Mouse (Mus musculus): ENCODE measurements around the gene Mlf2. TPM values are rescaled to one million over a fixed set of nuclear protein-coding genes. Genes with fewer than 3 reads are reported as not detected.
A peak's percentile ranks its signal among the peaks of the same experiment; 100 is the strongest.

The Mlf2 gene
- total RNA-seq, 2 experiments from 2014 or later = 18.5 to 45.3 TPM

DNA sequence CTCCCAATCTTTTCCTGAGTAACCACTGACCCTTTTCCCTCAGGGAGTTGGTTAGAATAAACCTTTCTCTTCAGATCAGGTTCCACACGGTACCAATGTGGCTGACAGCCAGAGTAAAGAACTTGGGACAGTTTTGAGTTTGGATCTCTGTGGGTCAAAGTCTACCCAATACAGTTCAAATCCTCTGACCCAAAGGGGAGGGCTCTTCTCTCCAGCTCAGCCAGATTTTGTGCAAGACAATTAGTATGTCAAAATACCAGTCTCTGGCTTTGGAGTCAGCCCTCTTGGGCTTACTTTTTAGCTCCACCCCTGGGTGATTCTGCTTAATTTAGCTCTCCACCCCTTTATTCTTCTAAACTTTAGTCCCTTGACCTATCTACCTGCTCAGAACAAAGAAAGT lies 955 bp upstream of the Mlf2 start:
- no peak for ATAC-seq (replicated peaks; ENCODE audit: low FRiP score, poor library complexity, severe bottlenecking)

DNA sequence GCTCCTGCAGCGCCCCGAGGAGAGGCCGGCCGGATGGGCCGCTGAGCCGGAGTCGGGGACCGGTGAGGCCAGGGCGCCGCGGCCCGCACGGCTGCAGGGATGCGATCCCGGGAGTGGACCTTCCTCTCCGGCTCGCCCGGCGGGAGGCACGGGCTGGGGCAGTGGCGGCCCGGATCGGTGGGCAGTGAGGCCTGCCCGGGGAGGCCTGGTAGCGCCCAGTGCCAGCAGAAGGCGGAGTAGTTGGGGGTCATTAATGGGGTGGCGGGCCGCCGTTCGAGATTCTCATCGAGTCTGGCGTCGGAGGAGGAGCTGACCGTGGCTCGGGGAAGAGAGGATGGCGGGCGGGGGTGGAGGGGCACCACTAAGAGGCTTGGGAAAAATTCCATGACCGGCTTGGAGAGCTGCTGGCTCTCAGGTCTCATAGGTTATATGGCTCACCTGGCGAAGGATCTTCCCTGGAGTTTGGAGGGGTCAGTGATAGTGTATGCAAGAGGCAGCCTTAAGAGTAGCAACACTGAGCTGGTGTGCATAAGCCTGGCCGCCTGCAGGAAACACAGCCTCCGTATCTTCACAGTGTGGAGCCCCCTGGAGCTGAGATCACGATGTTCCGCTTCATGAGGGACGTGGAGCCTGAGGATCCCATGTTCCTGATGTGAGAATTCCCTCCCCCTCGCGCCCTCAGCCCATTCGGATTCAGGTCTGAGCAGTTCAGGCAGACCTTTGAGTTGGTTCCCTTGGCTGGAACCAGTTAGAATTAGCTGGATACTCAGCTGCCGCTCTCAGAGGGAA lies 533 bp downstream of the Mlf2 start:
- peak; percentile 32 for ATAC-seq (replicated peaks; ENCODE audit: low FRiP score, poor library complexity, severe bottlenecking)

DNA sequence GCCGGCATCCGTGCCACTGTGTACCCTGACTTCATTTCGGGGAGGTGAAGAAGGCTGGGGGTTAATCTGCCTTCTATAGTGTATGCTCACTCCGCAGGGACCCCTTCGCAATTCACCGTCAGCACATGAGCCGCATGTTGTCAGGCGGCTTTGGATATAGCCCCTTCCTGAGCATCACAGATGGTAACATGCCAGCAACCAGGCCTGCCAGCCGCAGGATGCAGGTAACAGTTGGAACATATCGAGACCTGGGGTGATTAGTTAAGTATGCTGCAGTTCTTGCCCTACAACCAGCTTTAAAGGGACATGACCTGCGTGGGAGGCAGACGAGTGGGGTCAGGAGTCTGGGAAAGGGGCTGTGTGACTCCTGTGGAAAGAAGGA lies 1.1 kb downstream of the Mlf2 start:
- ATAC-seq (replicated peaks; ENCODE audit: low FRiP score, poor library complexity, severe bottlenecking) = no peak

DNA sequence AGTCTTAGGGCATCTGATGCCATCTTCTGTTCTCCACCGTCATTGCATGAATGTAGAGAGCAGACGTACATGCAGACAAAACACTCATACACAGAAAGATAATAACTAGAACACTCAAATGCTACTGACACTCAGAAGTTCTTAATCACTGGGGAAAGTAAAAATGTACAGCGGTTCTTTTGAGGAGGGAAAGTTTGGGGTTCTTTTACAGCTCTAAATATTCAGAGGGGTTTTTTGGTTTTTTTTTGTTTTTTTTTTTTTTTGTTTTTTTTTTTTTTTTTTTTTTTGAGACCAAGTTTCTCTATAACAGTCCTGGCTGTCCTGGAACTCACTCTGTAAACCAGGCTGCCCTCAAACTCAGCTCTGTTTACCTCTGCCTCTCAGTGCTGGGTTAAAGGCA lies 1.9 kb downstream of the Mlf2 start:
- no peak for ATAC-seq (replicated peaks; ENCODE audit: low FRiP score, poor library complexity, severe bottlenecking)

DNA sequence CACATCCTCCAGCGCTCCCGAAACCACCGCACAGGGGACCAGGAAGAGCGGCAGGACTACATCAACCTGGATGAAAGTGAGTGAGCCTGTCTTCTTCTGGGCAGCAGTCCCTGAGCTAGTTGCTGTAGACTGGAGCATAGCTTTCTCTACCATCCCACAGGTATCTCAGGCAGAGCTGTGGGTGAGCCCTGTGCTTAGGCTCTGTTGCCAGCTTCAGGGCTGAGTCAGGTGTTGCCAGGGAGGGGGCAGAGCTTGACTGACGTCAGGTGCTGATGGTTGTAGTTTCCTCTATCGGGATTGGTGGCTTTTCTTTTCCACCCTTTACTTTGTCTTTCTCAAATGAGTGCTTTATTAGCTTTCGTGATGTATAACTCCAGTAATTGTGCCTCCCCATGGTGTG lies 3.5 kb downstream of the Mlf2 start:
- no peak for ATAC-seq (replicated peaks; ENCODE audit: low FRiP score, poor library complexity, severe bottlenecking)

DNA sequence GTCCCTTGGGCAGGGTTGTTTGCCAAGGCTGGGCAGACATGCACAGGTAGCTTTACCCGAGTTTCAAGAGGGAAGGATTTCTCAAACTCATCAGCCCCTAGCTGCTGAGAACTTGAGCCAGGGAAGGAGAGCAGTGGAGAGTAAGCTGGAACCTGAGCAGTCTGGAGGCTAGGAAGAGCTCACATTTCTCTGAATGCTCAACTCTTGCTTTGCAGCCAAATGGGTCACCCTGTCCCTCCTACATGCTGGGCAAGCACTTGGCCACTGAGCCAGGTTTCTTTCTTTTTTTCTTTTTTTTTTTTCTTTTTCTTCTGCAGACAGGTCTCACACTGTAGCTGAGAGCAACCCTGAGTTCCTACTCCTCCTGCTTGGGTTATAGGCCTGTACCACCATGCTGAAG lies 5.5 kb downstream of the Mlf2 start:
- ATAC-seq (replicated peaks; ENCODE audit: low FRiP score, poor library complexity, severe bottlenecking) = no peak

DNA sequence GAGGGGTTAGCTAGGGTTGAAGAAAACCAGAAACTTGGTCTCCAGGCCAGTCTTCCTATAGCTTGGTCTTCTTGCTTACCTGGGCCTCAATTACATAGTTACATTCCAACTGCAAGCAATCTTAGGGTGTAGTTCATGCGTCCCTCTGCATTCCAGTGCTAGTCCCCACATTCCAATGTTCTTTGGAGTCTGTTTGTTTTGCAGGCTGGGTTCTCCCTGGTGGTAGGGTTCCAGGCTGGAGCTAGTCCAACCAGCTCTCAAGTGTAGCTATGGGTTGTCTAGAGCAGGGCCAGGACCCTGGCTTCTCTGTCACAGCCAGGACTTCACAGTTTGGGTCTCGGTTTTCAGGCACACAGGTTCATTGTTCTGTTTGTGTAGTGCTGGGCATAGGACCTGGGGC lies 6.3 kb downstream of the Mlf2 start:
- ATAC-seq (replicated peaks; ENCODE audit: low FRiP score, poor library complexity, severe bottlenecking) = no peak

DNA sequence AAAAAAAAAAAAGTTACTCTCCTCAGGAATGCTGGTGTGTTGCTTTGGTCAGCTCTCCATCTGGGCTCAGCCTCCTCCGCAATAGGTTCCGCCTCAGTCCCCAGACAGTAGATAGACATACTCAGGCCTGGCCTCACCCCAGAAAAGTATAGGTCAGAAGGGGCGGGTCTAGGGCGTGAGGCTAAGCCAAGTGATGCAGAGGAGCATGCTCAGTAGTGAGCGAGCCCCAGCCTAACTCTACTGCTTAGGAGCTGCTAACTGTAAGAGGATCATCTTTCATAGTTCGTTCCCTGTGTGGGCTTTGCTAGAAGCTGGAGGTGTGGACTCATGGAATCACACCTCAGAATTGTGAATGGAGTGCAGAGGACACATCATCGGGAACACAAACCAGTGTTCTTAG lies 7.4 kb downstream of the Mlf2 start:
- ATAC-seq (replicated peaks; ENCODE audit: low FRiP score, poor library complexity, severe bottlenecking) = no peak

DNA sequence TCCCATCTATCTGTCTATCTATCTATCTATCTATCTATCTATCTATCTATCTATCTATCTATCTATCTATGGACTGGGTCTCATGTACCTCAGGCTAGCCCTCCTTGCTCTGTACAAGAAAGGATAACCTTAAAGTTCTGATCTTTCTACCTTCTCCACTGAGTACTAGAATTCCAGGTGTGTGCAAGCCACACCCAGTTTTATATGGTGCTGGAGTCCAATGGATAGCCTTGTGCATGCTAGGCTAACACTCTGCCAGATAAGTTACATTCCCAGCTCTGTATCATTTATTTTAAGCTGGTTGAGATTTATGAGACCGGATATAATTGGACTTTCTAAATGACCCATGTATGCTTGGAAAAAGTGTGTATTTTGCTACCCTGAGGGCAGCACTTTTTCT lies 10.5 kb downstream of the Mlf2 start:
- no peak for ATAC-seq (replicated peaks; ENCODE audit: low FRiP score, poor library complexity, severe bottlenecking)

DNA sequence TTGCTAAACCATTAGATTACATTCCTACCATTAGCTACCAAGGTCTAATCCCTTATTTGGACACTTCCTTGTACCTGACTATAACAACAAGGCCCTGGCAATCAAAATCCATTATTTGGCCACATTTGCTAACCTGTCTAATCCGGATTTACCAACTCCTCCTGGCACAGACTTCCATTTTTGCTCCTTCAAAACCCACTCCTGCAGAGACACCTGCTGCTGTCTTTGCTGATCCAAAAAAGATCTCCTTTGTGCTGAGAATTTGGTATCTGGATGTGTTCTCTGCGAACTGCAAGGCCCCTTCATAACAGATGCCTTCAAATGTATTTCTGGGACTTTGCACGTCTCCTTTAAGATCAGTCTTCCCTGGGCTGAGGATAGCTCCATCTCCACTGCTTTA lies 12.3 kb downstream of the Mlf2 start:
- ATAC-seq (replicated peaks; ENCODE audit: low FRiP score, poor library complexity, severe bottlenecking) = no peak

DNA sequence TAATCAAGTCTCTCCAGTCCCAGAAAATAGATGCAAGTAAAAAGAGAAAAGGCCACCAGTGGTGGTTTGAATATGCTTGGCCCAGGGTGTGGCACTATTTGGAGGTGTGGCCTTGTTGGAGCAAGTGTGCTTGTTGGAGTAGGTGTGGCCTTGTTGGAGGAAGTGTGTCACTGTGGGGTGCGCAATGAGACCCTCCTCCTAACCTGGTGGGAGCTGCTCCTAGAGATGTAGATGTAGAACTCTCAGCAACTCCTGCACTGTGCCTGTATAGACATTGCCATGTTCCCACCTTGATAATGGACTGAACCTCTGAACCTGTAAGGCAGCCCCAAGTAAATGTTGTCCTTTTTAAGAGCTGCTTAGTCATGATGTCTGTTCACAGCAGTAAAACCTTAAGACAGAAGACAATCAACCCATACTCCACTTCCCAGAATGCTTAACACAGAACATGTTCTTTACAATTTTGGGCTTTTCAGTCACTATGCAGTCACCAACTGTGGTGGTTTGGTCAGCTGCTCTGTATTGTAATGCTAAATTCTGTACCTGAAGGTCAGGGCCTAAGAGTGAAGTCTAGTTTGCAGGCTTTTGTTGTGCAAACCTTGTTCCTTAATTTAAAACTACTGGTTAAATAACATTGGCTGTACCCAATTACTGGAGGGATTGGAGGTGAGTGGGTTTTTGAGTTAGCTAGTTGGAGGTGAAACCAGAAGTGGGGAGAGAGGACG lies 23.0 kb downstream of the Mlf2 start:
- no peak for ATAC-seq (replicated peaks; ENCODE audit: low FRiP score, poor library complexity, severe bottlenecking)

DNA sequence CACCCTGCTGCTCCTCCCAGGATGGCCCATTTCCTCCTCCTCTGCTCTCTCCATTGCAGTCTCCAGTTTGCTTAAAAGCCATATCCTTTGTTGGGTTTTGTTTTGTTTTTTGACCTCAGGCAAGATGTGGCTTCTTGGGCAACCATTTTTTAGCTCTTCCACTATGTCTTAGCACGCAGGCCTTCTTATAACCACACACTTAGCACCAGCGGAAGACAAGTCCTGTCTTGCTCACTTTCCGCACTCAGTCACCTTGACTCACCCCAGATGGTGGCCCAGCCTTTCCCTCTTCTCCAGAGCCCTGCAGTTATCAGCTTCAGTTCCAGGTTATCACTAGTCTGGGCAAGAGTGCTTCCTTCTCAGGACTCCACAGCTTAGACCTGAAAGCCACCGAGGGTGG lies 24.0 kb downstream of the Mlf2 start:
- no peak for ATAC-seq (replicated peaks; ENCODE audit: low FRiP score, poor library complexity, severe bottlenecking)

DNA sequence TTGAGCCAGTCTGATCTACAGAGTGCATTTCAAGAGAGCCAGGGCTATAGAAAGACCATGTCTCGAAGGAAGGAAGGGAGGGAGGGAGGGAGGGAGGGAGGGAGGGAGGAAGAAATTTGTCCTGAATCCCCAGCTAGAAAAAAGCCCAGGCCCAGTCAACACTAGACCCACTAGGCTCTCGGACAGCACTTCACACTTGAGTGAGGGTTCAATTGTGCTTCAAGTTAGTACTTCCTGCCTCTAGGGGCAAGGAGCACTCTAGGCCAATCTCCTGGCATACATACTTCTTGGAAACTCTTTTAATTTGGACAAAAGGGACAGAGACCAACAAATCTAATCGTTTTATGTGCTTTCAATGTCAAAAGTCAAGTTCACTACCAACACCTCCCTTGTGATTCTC lies 26.9 kb downstream of the Mlf2 start:
- no peak for ATAC-seq (replicated peaks; ENCODE audit: low FRiP score, poor library complexity, severe bottlenecking)

DNA sequence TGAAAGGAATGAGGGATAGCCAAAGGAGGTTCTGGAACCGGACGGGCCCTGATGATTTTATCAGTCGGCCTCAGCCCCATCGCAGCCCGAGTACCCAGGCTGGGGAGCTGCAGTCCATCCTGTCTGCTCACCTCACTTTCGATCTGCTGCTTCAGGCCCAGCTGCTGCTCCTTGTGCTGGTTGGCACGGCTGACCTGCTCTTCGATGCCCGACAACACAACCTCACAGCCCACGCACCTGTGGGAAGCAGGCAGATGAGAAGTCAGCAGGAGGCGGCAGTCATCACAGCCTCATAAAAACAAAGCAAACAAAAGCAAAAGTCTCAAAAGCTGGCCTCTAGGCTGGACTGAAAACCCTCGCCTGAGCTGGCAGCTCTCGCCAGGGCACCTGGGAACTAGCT lies 28.8 kb downstream of the Mlf2 start:
- ATAC-seq (replicated peaks; ENCODE audit: low FRiP score, poor library complexity, severe bottlenecking) = no peak

DNA sequence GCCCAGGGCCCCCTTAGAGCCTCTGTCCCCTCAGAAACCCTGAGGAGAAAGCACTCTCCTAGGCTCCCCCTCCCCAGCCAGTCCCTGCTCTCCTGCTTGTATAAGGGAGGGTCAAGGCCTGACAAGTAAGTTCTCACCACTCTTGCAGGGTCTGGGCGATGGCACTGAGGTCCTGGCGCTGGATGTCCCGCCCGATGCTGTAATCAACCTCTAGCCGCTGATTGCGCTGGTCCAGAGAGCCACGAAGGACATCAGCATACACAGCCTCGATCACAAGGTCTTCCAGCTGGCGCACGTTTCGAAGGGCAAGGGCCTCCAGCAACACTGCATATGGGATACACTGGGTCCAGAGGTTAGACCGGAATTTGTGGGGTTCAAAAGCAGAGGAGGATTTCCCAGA lies 29.8 kb downstream of the Mlf2 start:
- ATAC-seq (replicated peaks; ENCODE audit: low FRiP score, poor library complexity, severe bottlenecking) = no peak

DNA sequence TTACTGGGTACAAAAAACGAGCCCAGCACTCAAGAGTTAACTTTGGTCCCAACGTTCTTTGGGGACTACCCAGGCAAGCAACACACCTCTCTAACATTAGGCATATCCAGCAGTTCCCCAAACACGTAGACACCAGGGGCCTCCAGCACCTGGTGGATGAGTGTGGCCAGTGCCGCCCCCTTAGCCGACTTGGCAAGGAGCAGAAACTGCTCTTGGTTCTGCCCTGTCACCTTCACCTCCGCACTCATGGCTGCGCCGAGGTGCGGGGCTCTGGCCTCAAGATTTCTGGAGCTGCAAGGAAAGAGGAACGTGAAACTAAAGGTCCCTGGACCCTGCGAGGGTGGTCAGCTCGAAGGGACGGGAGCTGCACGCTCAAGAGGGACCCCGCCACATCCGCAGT lies 33.5 kb downstream of the Mlf2 start:
- ATAC-seq (replicated peaks; ENCODE audit: low FRiP score, poor library complexity, severe bottlenecking) = no peak

DNA sequence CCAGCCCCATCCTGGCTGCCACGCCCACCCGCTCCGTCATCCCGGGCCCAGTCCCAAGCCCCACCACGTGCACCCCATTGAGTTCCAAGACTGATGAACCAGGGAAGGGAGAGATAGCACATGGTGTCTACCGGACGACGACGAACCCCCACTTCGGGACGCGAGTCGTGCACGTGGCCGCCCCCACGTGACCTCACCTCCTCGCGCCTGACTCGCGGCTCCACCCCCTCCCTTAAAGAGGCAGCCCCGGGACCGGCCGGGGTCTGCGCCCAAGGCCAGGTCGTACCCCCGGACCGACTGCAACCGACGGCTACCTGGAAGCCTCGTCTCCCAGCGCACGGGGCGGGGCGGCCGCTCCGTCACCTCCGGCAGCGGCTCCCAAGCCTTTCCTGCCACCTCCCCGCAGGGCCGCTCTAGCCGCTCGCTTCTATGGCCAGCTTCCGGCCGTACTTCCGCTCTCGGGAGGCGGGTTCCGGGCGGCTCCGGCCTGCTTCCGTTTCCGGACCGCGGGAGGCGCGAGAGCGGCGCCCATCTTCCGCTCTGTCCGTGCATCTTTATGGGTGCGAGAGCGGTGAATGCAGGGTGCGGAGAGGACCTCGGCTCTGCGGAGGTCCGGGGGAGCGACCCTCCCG lies 34.0 kb downstream of the Mlf2 start, which contains the start of gene Cops7a:
Gene Cops7a, minus strand, starts transcription at position 451 of the 632 bp plus-strand sequence.
- ATAC-seq (replicated peaks; ENCODE audit: low FRiP score, poor library complexity, severe bottlenecking) = peak; percentile 96

DNA sequence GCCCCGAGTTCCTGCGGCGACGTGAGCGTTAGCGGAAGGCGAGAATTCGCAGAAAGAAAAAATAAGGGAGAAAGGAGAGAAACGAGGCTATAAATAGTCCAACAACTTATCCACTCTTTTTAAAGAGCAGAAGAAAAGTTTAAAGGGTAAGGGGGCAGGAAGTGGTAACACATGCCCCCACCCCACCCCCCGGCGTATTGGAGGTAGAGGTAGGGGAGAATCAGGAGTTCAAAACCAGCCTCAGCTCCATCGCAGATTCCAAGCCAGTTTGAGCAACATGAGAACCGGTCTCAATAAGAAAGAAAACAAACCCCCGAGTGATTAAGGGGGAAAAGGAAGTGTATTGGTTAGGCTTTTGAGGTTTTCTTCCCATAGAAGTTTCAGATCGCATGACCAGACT lies 34.6 kb downstream of the Mlf2 start:
- ATAC-seq (replicated peaks; ENCODE audit: low FRiP score, poor library complexity, severe bottlenecking) = no peak

DNA sequence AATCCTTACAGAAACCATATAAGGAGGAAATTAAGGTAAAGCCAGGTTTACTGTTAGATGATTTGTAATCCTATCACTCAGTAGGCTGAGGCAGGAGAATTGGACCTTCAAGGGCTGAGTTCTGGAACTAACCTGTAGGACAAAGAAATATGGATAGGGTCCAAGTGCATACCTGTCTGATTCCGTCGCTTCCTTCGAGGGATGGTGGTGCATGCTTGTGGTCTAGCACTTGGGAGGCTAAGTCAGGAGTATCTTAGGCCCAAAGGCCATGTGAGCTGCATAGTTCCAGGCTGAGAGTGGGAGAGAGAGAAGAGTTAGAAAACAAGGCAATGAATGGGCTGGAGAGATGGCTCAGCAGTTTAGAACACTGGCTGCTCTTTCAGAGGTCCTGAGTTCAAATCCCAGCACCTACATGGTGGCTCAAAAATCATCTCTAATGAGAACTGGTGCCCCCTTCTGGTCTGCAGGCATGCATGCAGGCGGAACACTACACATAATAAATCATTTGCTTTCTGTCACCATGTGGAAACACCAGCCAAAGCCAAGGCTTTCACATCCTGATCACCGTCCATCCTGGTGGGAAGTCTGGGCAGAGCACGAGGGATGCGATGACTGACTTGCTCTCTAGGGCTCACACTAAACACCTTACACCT lies 35.4 kb downstream of the Mlf2 start:
- ATAC-seq (replicated peaks; ENCODE audit: low FRiP score, poor library complexity, severe bottlenecking) = no peak

DNA sequence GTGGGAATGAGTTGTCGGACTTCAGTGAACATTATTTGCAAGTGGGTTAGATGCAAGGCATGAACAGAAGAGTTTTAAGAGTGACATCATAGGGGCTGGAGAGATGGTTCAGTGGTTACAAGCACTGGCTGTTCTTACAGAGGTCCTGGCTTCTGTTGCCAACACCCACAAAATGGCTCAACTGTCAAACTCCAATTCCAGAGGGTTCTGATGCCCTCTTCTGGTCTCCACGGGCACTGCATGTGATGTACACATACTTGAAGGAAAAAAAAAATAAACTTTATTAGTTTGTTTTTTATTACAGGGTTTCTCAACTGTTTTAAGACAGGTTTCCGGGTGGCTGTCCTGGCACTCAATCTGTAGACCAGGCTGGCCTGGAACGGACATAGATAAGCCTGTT lies 36.6 kb downstream of the Mlf2 start:
- no peak for ATAC-seq (replicated peaks; ENCODE audit: low FRiP score, poor library complexity, severe bottlenecking)

All from erythroid progenitor cell, adult 5-6 weeks (primary cell).